Mouse (Mus musculus) testis, adult 10 weeks (tissue): ENCODE measurements around the gene Mei1. TPM values are rescaled to one million over a fixed set of nuclear protein-coding genes. Genes with fewer than 3 reads are reported as not detected.

Source experiments
- polyA plus RNA-seq: library from polyadenylated mRNA; stranded (reverse); fragments of 350-450 nt; fragmentation: Illumina TruSeq; extraction: RNeasy Lipid Tissue Mini Kit (QIAGEN cat#74804); gene quantifications from one replicate; pipeline ENCODE4 v1.2.3, GENCODE M21; 2014; ENCODE audit warnings: low read depth, low replicate concordance

Mei1 gene
- polyA plus RNA-seq = 0.69 TPM

GRCm38 (mm10) chr15:82069898-82070297 lies at the start of gene Mei1:
Gene Mei1 (plus strand): TSS chr15:82069996.

GRCm38 (mm10) chr15:82033762-82034161 lies 36.0 kb upstream of the Mei1 start, which contains the start of gene Desi1:
Gene Desi1 (minus strand): TSS chr15:82033862.

DNA sequence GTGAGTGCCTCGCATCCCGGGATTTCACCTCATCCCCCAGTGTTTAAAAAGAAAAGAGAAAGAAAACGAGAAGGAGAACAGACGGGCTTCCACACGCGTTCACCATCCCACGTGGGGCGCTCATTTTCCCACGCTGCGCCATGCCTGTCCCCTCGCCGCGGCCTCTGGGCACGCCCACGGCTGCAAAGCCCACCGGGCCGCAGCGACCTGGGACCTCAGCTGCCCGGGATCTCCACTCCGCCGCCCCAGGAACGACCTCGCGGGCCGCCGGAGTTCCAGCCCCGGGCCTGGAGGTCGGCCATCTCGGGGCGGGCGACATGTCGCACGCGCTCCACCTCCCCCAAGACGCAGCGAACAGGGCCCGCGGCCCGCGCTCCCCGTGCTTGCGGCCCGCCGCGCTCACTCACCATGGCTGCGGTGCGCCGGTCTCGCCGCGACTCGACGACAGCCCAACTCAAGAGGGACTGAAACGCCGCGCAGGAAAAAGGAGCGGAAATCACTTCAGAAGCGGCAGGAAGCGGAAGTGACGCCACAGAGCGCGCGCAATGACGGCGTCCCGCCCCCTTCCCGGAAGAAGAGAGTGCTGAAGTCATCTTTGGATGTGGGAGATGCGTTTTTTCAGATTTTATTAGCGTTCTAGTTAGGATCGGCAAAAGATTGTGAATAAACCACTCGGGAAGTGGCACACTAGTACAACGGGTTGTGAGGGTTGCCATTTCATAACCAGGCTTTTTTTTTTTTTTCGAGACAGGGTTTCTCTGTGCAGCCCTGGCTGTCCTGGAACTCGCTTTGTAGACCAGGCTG lies 22.5 kb upstream of the Mei1 start, which contains the start of gene Snu13:
TSS of gene Snu13 (minus strand) at position 519 of the 804 bp plus-strand sequence.

GRCm38 (mm10) chr15:82058719-82059201 lies 11.0 kb upstream of the Mei1 start, which contains the start of gene 4930407I10Rik:
Gene 4930407I10Rik (plus strand): TSS chr15:82059151.

DNA sequence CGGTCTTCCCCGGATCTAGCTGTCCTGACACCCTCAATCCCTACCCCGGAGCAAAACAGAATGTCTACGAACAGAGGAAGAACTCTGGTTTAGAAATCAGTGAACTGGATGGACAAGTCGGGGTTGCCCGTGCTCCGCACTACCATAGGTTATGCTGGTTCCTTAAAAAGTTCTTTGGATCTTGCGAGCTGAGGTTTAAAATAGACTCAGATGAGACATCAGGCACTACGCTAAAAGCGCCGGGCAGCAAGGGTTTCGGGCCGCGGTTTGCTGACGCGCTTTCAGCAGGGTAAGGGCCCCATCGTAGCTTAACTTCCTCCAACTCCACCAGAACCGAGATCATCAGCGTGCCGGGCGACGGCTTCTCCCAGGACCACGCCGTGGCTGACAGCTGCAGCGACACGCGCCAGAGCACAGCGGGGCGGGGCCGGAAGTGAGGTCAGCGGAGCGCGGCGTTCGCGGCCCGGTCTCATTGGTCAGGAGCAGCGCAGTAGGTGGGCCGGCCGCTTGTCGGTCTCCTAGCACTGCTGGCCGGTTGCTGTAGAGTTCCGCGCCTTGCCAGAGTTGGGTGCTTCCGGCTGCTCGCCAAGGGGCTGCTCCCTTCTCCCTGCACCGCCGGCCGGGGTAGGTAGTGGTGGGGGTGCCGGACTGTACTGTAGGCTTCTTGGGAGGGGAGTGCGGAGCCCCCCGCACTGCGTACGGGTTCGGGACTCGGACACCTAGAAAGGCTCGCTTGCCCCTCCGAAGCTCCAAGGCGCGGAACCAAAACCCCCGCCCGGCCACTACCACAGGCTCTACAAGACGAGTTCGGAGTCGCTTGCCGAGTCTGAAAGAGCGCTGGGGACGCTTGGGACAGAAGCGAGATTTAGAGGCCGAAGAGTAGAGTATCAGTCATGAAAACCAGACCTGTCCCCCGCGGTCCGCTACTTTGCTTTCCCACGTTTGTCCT lies 57.9 kb downstream of the Mei1 start, which contains the start of gene Ccdc134:
TSS of gene Ccdc134 (plus strand) at position 497 of the 949 bp plus-strand sequence.

DNA sequence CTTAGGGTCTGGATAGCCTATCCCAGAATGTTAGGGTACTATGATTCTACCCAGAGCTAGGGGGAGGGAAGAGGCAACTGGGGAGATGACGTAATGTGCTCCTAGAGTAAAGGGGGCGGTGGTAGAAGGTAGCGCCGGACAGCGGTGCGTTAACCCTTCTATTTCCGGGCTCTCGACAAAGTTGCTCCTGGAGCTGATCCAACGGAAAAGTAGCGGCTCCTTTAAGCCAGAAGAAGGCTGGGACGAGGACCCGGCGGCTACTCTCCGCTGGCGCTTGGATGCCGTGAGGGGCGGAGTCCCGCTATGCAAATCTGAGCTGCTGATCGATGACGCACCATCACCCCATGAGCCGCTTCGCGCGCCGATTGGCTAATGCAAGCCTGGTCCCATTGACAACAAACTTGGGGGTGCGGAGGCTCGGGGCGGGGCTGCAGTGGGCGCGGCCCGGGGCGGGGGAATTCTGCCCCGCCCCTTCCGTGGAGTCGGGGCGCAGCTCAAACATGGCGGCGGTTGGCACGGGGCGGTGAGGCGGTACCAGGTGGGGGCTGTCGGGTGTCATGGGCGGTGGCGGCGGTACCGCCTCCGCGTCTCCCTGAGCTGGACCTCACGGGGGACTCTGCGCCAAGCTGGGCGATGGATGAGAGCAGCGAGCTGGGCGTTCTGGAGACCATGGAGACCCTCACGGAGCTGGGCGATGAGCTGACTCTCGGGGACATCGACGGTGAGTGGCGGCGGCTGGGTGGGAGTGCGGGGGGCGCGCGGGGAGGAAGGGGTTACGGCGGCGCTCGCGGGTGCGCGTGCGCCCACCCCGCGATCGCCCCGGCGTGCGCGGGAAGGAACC lies 77.2 kb downstream of the Mei1 start, which contains the start of gene Srebf2:
TSS of gene Srebf2 (plus strand) at position 412 of the 841 bp plus-strand sequence.

Other genes with a start within 250 kb of the Mei1 start
- 1.9 TPM for gene Tob2, start 211.2 kb upstream of the Mei1 start, polyA plus RNA-seq
- 15.5 TPM for gene Phf5a, start 198.1 kb upstream of the Mei1 start, polyA plus RNA-seq
- 26.9 TPM for gene Aco2, start 197.7 kb upstream of the Mei1 start, polyA plus RNA-seq
- gene Polr3h, start 143.8 kb upstream of the Mei1 start, polyA plus RNA-seq = 1.4 TPM
- gene Csdc2, start 133.2 kb upstream of the Mei1 start, polyA plus RNA-seq = 0.45 TPM
- 1.5 TPM for gene Pmm1, start 109.1 kb upstream of the Mei1 start, polyA plus RNA-seq
- 196 TPM for gene 1700029P11Rik, start 89.5 kb upstream of the Mei1 start, polyA plus RNA-seq
- gene Xrcc6, start 82.2 kb upstream of the Mei1 start, polyA plus RNA-seq = 76.6 TPM
- 250 TPM for gene Desi1, start 36.1 kb upstream of the Mei1 start, polyA plus RNA-seq
- gene Snu13, start 22.4 kb upstream of the Mei1 start, polyA plus RNA-seq = 190 TPM
- gene 4930407I10Rik, start 10.8 kb upstream of the Mei1 start, polyA plus RNA-seq = 70.4 TPM
- 6.2 TPM for gene Ccdc134, start 57.9 kb downstream of the Mei1 start, polyA plus RNA-seq
- gene Srebf2, start 77.2 kb downstream of the Mei1 start, polyA plus RNA-seq = 6.5 TPM
- not detected for gene Shisa8, start 142.8 kb downstream of the Mei1 start, polyA plus RNA-seq
- 2.2 TPM for gene Tnfrsf13c, start 154.4 kb downstream of the Mei1 start, polyA plus RNA-seq
- 1.5 TPM for gene Cenpm, start 174.8 kb downstream of the Mei1 start, polyA plus RNA-seq
- gene 1500009C09Rik, start 182.4 kb downstream of the Mei1 start, polyA plus RNA-seq = 0.71 TPM
- 13.0 TPM for gene Sept3, start 204.9 kb downstream of the Mei1 start, polyA plus RNA-seq
- gene Wbp2nl, start 229.0 kb downstream of the Mei1 start, polyA plus RNA-seq = 51.6 TPM